Mouse (Mus musculus) T-helper 2 cell (primary cell): Measurements from ENCODE around the gene AC141477.1.

Experiments
- in situ Hi-C: fragments of 300-600 bp; cut with MboI, MseI; formaldehyde crosslinking; loops from one replicate; pipeline ENCODE4 v1.15.1; 2025; ENCODE audit warnings: high pct_unique_total_duplicates

AC141477.1 gene

DNA sequence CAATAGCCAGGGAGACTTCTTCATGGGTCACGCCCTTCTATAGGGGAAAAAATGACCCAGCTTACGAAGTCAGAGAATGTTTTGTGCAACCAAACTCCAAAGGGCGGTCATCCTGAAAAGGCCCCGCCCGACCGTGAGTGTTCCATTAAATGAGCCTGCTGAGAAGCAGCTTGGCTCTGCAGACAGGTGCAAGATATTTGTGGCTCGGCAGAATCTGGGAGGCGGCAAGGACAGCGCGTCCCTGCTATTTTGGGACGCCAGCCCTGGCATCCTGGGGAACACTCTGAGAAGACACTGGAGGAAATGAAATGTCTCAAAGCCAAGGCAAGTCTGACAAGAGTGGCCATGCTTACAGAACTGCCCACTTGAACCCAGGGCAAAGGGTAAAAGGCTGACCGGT is 23.4 kb downstream of the AC141477.1 start:
- in situ Hi-C loops = no loop called here

DNA sequence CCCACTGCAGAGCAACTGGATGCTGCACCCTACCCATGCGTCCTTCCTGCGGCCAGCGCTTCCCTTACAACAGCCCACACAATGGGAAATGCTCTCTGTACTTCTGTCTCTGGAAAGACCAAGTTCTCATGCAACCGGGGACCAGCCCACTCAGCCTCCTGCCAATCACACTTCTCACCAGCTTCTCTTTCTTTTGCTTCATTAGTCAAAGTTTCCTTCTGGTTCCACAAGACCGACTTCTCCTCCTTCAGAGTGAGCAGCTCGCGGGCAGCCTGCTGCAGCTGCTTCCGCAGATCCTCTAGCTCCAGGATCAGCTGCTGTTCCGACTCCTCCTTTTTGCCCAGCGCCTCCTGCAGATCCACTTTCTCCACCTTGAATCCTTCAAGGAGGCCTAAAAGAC is 31.7 kb downstream of the AC141477.1 start:
- in situ Hi-C loops = no loop called here

DNA sequence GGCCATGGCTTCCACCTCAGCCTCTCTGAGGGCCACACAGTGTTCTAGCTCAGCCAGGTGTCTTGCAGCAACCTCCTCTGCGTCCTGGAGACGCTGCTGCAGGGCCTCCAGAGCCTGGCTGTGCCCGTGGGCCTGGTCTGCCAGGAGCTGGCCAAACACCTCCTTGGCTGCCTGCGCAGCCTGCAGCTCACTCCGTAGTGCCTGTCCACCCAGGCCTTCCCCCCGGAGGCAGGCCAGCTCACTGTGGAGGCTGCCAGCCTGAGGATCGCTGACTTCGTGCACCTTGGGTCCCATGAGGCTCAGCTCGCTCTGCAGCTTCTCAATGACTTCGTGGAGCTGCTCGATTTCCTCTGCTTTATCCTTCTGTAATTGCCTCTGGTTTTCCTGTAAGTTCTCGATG is 47.6 kb downstream of the AC141477.1 start:
- in situ Hi-C loops = no loop called here

- in situ Hi-C loops = no loop called here
Observed at GRCm38 (mm10) chr10:76391786-76392185, 48.5 kb downstream of the AC141477.1 start.

DNA sequence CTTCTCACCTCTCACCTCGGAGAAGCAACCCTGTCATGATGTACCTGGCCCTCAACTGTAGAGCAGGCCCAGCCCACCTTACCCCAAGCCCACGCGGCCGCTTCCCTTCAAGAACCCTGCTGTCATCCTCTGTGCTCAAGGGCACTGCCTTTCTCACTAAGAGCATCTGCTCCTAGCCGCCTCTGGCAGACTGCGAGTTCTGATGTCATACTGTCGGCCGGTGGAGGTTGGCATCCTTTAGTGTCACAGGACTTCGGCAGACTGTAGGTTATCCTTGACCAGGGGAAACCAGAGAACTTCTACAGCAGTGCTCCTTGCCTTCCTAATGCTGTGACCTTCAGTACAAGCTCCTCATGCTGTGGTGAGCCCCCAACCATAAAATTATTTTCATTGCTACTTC is 49.1 kb downstream of the AC141477.1 start:
- in situ Hi-C loops = no loop called here
